Mouse (Mus musculus) kidney, postnatal 25 days (tissue): ENCODE measurements at regions not wholly inside any gene's neighbourhood (a gene's known extent, or its start where the extent isn't known, plus 50 kb on each side); places are given as distances from the start of the nearest gene placed in this dataset.
"Not testable (repeated sequence)": the region's sequence is repeated elsewhere in the genome, so short reads cannot be mapped to it uniquely, and the experiment has no call there.

Source experiments
- DNase-seq, 2 experiments: peaks; one replicate each; pipeline ENCODE4 v3.0.0; 2021; ENCODE audit warnings: mixed read lengths in 2 of 2

DNA sequence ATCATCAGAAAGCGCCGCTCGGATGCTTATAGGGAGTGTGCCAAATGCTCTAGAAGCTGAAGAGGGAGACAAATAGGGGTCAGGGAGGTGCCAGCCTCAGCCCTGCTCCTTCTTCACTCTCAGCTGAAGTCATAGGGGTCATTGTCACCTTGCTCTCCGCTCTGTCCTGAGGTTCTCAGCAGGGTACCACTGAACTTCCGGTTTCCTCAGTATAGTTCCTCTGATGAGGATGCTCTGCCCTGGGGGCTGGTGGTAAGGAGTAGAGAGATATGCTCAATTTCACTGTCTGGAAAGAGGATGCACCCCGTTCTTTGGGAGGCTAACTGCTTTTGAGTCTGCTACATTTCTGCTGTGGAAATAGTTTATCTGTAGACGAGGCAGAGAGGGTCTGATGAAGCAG is 211.4 kb downstream of the Zfp619 start:
- no peak for DNase-seq

DNA sequence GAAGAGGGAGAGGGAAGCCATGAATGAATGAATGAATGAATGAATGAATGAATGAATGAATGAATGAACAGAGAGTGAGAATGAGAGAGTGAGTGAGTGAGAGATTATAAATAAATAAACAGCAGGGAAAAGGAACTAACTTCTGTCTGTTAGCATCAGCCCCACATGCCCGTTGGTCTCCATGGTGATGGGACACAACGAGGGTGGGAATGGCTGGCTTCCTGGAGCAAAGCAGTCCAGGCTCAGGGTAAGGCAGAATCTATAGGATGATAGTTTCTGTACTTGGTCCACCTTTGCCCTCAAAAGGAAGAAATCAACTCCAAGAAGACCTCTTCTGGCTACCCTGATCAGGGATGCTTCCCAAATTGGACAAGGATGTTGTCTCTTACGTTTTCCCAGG is 212.2 kb downstream of the Zfp619 start:
- no peak for DNase-seq

DNA sequence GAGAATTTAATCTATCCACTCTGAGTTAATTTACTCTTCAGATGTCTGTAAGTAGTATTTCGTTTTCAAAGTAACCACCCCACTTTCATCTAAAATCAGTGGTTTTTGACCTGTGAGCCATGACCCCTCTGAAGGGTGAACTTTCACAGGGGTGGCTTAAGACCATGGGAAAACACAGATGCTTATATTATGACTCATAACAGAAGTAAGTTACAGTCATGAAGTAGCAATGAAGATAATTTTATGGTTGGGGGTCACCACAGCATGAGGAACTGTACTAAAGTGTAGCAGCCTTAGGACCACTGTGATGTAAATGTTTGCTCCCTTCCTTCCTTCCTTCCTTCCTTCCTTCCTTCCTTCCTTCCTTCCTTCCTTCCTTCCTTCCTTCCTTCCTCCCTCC is 215.2 kb downstream of the Zfp619 start:
- DNase-seq: no peak

DNA sequence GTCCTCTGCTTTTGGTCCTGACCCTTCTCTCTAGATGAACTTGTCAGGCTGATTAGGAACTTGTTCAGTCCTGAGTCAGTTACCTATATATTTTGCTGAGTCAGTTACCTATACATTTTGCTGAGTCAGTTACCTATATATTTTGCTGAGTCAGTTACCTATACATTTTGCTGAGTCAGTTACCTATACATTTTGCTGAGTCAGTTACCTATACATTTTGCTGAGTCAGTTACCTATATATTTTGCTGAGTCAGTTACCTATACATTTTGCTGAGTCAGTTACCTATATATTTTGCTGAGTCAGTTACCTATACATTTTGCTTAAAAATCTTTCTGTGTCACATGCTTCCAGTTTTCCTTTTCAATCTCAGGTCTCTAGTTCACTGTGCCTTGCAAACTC is 230.8 kb downstream of the Zfp619 start:
- not testable (repeated sequence) for DNase-seq

DNA sequence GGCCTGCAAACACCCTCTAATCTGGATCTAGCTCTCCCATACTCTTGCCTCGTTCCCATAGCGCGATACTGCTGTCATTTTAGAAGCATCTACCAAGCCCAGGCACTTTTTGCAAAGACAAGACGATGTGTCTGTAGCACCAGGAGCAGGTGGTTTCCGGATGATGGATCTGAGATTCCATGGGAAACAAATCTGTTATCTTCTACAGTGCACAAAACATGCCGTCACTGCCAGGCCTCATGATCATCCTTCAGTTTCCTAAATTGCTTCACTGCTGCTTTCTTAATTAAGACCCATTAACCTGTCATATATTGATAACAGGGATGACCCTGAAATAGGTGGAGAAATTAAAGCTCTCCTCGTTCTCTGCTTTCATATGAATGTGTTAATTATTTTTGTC is 232.9 kb downstream of the Zfp619 start:
- DNase-seq: no peak

DNA sequence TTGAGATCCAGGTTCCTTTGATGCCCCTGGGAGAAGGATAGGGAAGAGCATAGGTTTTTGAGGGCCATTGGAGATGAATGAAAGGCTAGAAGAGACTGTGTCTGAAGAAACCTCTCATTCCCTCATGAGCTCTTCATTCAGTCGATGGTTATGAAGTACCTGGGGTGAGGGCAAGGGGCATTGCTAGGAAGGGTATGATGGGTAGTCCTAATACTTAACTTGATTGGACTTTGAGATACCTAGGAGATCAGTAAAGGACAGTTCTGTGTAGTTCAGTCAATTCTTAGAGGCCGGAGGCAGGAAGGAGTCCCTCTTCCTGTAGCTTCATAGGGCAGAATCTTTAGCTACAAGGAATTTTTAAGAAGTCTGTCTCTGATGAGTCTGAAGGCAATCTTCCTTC is 246.8 kb downstream of the Zfp619 start:
- DNase-seq: no peak

DNA sequence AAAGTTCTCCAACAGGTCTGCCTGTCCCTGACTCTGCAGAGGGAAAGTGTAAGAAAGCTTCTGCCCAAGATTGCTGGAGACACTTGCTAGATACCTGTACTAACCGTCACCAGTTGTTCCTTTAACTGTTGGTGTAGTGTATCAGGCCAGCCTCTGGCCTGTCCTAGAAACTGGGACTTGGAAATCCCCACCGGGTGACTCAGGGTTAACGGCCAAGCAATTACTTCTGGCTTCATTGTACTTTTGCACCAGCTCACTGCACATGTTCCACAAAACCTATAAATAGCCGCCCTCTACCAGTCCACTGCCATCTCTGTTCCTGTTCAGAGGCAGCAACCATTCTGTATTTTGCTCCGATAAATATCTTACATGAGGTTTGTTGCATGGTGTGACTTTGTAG is 247.5 kb downstream of the Zfp619 start:
- DNase-seq: peak in 1 of 2 experiments; percentile 6

DNA sequence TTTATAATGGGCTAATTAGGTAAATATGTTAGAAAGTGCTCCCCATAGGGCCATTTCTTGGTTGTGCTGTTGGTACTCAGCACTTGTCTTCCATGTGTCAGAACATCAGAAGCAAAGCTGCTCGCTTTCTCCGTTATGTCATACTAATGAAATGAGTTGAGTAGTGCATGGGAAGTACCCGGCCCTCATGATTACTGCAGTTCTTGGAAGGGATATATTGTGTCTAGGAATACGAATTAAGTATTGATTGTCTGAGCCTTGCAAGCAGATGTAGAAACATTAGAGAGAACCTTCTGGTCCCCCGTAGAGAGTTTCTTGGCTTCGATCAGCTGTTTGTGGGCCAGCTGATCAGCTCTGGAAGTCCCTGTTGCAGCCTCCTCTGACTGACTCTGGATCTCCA is 255.7 kb downstream of the Zfp619 start:
- DNase-seq: no peak

DNA sequence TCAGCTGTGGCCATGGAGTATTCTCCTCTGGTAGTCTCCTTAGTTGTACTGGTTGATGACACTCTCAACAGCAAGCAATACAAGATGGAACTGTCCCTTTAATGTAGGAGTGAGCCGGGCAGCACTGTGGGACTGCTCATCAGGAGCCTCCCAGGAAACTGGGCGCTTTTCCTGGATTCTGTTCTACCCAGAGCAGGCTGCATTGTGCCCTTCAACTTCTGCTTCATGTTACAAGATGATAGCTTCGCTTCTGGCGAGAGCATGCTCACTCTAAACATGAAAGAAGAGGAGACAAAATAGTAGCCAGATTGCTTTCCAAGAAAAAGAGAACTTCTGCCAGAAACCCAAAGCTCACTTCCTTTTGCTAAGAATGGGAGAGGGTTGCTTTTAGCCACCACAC is 271.8 kb downstream of the Zfp619 start:
- DNase-seq: no peak

DNA sequence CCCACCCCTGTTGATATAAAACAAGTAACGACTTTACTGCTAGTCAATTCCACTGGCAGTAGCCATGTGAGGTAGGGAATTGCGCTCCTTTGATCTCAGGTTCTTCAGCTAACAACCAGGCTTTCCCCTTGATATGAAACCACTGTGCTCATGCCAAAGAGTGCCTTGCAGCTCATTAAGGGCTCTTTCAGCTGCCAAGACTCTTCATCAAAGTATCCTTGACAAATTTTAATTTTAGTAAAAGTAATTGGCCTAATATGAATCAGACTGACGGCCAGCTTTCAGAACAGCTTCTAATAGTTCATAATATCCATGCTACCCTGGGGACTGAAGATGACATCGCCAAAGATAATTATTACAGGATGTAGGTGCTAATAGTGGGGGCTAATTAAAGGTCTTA is 272.3 kb downstream of the Zfp619 start:
- no peak for DNase-seq

DNA sequence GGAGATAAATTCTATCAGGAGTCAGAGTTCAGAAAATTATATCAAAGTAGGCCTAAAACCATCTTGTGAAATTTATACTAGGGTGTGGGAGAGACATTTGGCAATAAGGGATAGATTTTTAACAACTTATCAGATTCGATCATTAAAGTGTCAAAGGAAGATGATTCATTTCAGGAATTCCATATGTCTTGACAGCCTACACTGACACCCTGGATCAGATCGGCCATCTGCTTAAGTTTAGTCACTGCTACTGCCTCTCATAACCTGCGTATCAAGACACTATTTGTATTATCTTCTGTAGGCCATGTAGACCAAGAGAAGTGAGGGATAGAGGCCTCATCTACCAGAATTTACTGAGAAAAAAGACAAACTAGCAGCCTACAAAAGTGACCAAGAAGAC is 277.2 kb downstream of the Zfp619 start:
- DNase-seq: no peak

DNA sequence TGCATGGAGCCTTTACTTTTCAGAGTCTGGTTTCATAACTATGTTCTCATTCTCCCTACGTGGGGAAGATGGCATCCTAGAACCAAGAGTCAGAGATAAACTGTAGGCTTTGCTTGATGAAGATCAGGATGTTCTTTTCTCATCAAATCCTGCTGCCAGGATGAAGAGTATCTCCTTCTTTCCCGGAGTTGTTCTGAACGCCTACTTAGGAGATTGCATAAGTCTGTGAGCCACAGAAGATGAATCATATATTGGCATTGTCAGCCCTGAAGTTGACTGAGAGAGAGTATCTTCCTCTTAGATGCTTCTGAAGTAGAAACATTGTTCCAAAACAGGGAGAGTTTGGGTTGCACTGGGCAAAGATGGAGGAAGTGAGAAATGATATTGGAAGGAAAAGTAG is 286.7 kb downstream of the Zfp619 start:
- DNase-seq: no peak

DNA sequence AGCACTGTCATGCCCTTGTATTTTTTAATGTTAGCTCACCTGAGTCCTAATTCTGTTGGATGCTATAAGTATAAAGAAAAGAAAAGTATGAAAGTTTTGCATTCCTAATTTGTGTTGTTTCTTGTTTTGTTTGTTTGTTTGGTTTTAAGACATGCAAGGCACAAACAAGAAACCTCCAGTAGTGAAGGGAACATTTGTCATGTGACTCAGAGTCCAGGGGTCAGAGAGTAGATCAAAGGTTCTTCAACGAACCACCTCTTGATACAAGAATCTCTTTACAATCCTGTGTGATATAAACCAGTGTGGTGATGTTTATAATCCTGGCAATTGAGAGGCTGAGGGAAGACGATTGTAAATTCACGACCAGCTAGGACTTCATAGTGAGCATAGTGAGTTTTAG is 300.5 kb downstream of the Zfp619 start:
- DNase-seq: no peak

DNA sequence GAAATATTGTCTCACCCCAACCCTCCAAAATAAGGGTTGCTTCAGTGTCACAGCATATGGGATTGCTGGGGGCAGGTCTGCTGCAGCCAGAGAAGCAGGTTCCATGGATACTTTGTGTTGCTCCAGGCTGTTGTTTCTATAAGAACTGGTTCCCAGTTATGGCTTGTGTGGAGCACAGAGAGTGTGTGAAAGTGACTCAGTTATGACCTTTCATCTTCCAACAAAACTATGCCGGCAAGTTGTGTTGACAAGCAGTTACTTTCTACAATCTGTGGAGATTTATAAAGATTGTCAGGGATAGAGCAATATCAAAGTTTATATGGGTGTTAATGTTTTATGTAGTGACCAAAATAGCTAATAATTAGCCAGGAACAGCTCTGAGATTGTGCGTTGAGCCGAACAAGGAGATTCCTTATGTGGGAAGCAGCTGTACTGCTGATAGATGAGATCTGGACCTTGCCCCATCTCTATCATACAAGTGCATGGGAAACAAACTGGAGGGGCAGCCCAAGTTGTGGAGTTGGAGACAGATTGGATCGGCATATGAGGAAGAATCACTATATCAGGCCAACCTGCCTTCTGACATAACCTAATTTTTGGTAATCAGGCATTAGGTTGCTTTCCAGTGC is 305.1 kb downstream of the Zfp619 start:
- no peak for DNase-seq

DNA sequence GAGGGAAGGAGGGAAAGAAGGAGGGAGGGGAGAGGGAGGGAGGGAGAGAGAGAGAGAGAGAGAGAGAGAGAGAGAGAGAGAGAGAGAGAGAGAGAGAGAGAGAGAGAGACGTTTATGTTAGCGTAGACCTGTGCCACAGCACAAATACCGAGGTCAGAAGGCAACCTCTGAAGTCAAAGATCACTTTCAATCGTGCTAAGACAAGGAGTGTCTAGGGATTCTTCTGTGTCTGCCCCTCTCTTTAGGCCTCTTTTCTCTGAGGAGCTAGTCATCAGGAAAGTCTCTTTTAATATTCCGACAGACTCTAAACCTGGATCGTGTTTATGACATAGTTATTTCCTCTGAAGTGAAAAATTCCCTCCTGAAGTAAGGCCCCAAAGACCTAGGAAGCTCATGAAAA is 310.8 kb downstream of the Zfp619 start:
- no peak for DNase-seq

DNA sequence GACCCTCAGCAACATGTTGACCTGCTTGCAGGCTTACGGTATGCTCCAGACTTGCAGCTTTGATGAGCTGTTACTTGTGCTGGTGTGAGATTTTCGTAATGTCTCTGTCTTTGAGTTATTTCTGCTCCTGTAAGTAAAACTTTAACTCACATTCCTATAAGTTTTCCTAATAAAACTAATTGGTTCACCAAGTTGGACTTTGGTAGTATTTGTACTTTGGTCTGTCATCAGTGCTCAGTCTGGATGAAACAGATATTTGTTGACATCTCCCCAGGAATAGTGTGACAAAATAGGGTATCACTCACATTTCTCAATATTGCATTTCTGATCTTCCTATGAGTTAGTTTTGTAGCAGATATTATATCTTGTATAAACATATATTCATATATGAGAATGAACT is 313.3 kb downstream of the Zfp619 start:
- DNase-seq: no peak

DNA sequence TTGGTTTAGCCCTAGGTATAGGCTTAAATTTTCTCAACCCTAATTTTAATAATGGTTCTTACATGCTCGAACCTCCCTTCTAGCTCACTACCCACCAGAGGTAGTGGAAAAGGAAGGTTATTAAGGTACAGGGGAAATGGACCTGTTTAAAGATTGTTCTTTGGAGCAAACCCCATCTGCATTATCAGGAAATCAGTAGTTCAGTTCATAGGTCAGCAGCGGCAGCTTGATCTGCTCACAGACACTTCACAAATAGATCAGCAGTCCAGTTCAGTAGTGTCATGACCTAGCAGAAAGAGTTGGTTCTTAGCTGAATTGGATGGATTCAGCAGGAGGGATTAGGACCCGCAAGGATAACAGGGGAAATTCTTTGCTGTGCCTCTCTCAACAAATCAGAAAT is 324.4 kb downstream of the Zfp619 start:
- DNase-seq: no peak

DNA sequence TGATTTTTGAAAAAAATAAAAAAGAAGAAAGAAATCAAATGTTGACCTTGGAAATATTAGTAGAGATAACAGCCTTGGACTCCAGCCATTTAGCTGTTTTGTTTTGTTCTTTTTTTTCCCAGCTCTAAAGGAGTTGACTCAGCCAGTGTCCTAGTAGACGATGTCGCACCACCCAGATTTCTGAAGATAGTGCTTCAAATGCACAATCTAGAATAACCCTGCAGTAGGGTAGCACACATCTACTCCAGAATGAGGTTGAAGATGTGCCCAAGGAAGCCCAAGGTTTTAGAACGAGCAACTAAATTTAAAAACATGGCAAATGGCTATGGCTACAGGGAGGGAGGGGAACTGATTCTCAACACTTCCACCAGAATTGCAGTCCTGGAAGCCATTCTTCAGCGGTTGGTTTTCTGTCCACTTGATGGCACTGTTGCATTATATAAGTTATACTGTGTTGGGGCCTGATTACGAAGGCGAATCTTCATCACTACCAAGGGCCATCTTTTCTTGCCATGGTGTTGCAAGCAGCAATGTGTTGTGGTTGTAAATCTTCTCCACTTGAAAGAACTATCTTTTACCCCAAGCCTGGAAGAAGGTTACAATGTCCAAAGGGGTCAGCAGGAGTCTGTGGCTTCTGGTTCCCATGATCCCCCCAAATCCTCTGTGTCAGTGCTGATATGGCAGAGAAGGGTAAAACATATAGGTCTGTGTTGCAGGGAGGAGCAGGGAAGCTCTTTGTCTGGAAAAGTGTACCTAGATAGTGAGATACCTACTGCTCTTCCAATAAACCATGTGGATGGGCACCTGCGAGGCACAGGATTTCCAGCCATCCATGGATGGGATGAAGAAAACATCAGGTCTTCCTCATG is 330.6 kb downstream of the Zfp619 start:
- DNase-seq: peak; percentile 44 to 69

DNA sequence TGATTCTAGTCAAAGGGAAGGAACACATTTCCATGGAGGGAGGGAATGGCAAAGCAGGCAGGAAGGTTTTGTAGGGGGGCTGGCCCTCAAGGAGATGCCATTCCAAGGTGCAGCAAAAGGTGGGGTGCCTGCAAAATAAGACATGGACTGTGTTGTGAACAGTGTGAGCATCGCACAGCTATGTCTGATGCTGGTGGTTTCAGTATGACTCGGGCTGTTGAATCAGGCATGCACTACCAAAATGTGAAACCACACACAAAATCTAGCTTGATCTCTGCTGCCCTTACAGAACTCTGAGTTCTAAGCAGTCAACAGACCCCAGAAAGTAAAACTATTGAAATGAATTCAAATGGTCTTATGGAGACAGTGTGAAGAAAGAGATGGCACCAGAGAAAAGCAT is 339.7 kb downstream of the Zfp619 start:
- no peak for DNase-seq

DNA sequence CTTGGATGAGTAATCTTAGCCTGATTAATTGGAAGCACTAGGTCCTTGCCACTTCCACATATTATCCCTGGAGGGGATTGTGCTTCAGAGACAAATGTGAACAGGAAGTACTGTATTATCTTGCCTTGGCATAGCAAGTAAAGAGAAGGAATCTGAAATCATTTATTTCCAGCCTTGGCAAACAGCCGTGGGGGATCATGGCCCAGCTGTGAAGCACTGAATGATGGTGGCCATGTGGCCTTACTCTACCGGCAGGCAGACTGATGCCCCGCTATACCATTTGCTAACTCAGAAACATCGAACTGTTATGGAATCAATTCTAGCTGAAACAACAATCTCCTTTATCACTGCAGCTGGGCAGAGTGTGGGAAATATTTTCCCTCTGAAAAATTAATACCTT is 345.3 kb downstream of the Zfp619 start:
- DNase-seq: no peak

DNA sequence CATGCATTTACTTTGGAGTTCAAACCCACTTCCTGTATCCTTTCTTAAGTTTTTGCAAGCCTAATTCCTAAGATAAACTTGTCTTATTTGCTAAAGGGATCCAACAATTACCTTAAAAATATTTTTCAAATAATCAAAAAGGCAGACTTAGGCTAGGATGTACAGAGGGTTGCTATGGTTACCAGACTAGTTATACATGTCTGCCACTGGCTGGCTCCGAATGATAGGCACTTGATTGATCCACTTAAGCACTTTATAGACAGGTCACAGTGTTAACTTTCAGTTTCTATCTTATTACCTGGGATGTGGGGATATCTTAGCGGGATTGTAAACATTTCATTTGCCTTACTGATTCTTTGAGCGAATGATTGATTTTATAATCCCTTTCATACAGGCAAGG is 346.6 kb downstream of the Zfp619 start:
- no peak for DNase-seq

DNA sequence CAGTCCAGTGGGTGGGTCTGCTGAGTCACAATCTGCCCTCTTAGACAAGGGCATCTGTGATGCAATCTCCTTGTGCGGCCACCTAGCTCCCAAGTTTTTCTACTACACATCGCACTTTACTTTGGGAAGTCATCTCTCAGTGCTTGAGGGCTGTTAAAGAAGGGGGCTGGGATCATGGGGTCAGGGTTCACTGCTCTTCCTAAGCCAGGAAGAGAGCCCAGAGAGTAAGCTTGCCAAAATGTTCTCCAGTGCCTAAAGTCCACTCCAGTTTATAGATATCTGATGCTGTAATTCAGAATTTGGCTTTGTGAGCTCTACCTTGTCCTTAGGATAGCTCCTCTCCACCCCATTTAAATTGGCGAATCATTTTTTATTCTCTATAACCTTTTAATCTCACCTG is 347.2 kb downstream of the Zfp619 start:
- peak; percentile 20 to 46 for DNase-seq

DNA sequence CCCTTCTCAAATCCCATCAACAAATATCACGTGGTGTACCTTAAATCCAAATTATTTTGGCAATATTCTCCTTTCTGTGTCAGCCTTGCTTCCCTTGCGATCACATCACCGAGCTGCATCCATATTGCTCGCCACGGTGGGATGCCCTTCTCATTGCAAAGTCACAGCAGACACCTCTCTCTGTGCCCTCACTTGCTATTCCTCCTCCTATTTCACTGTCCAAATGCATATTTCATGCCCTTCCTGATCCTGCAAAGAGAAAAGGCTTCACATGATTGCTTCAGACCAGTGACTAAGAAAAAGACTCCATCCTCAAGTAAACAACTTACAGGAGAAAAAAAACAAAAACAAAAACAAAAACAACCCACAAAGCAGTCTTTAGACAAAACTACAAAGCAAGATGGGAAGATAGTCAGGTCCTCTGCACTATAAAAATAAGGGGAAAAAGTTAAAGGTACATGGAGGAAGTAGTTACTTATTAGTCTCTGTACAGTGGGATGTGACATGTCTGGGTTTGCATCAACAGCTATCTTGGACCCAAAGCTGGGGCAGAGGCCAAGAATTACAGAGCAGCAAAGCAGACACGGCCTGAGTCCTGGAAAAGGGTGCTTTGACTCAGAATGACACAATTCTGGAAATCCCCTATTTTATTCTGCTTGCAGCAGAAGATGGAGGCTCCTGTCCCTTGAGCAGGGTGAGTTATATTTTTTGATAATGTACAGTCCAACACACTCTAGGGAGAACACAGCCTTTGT is 349.3 kb downstream of the Zfp619 start:
- peak; percentile 13 to 38 for DNase-seq

DNA sequence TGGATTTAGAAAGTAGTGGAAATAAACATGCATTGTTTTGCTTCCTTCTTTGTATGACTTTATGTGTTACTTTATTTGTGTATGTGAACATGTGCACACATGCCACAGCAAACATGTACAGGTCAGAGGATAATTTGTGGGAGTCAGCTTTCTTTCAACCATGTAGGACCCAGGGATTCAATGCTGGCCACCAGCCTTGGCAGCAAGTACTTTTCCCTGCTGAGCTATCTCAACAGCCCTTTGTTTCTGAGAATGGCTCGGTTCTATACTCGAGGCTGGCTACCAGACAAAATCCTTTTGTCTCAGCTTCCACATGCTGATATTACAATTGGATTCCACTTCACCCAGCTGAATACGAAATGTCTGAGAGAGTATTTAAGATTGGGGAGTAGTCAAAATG is 349.9 kb downstream of the Zfp619 start:
- no peak for DNase-seq
